Mouse (Mus musculus) ovary, postnatal 14 days (tissue): Measurements from ENCODE around the gene Gm10203.
"Not testable (repeated sequence)": the region's sequence is repeated elsewhere in the genome, so short reads cannot be mapped to it uniquely, and the experiment has no call there.

Experiments used
- DNase-seq: peaks from one replicate; pipeline ENCODE4 v3.0.0; 2022; ENCODE audit warnings: low spot score

Gm10203 gene

GRCm38 (mm10) chr6:149129870-149130269 is at the start of gene Gm10203:
Gene Gm10203 (plus strand): TSS chr6:149130170.
- DNase-seq: not testable (repeated sequence)

- DNase-seq: no peak
Observed at GRCm38 (mm10) chr6:149092406-149092805, 37.6 kb upstream of the Gm10203 start.

- DNase-seq: no peak
Observed at GRCm38 (mm10) chr6:149093465-149093864, 36.5 kb upstream of the Gm10203 start.

- DNase-seq: no peak
Observed at GRCm38 (mm10) chr6:149094555-149094954, 35.4 kb upstream of the Gm10203 start.

- DNase-seq: no peak
Observed at GRCm38 (mm10) chr6:149095389-149095788, 34.6 kb upstream of the Gm10203 start.

GRCm38 (mm10) chr6:149096233-149096632 is 33.7 kb upstream of the Gm10203 start:
- no peak for DNase-seq

GRCm38 (mm10) chr6:149097276-149097675 is 32.7 kb upstream of the Gm10203 start:
- no peak for DNase-seq

- no peak for DNase-seq
Observed at GRCm38 (mm10) chr6:149098993-149099392, 31.0 kb upstream of the Gm10203 start.

- peak; percentile 39 for DNase-seq
Observed at GRCm38 (mm10) chr6:149100174-149101075, 29.5 kb upstream of the Gm10203 start.

- peak; percentile 68 for DNase-seq
Observed at GRCm38 (mm10) chr6:149101076-149101942, 28.7 kb upstream of the Gm10203 start, which contains the start of gene Dennd5b. Gene Dennd5b (minus strand): TSS chr6:149101680.

GRCm38 (mm10) chr6:149101943-149102243 is 28.1 kb upstream of the Gm10203 start:
- no peak for DNase-seq

- DNase-seq: no peak
Observed at GRCm38 (mm10) chr6:149103451-149103850, 26.5 kb upstream of the Gm10203 start.

- DNase-seq: no peak
Observed at GRCm38 (mm10) chr6:149107615-149108014, 22.4 kb upstream of the Gm10203 start.

GRCm38 (mm10) chr6:149108909-149109308 is 21.1 kb upstream of the Gm10203 start:
- DNase-seq: no peak

GRCm38 (mm10) chr6:149116992-149117391 is 13.0 kb upstream of the Gm10203 start:
- DNase-seq: no peak

- DNase-seq: no peak
Observed at GRCm38 (mm10) chr6:149118935-149119334, 11.0 kb upstream of the Gm10203 start.

GRCm38 (mm10) chr6:149119853-149120252 is 10.1 kb upstream of the Gm10203 start:
- peak; percentile 61 for DNase-seq

- no peak for DNase-seq
Observed at GRCm38 (mm10) chr6:149123042-149123441, 6.9 kb upstream of the Gm10203 start.

- DNase-seq: no peak
Observed at GRCm38 (mm10) chr6:149126675-149127074, 3.3 kb upstream of the Gm10203 start.

- DNase-seq: no peak
Observed at GRCm38 (mm10) chr6:149131111-149131510, 1.1 kb downstream of the Gm10203 start.

GRCm38 (mm10) chr6:149132311-149133077 is 2.5 kb downstream of the Gm10203 start:
- DNase-seq: no peak
